Mouse (Mus musculus) urinary bladder, postnatal 25 days (tissue): ENCODE results near the gene Myo1c.

ENCODE experiments used
- DNase-seq: peaks from one replicate; pipeline ENCODE4 v3.0.0; 2022; ENCODE audit warnings: low spot score

Myo1c gene

GRCm38 (mm10) chr11:75650958-75651425 is 688 bp downstream of the Myo1c start:
- DNase-seq = no peak

- DNase-seq = peak; percentile 83
Measured at GRCm38 (mm10) chr11:75651426-75652221, 1.3 kb downstream of the Myo1c start.

- peak; percentile 36 for DNase-seq
Measured at GRCm38 (mm10) chr11:75652222-75652941, 2.1 kb downstream of the Myo1c start.

GRCm38 (mm10) chr11:75652942-75653684 is 2.8 kb downstream of the Myo1c start:
- DNase-seq = no peak

GRCm38 (mm10) chr11:75653781-75654470 is 3.6 kb downstream of the Myo1c start:
- peak; percentile 85 for DNase-seq

- no peak for DNase-seq
Measured at GRCm38 (mm10) chr11:75654471-75655390, 4.4 kb downstream of the Myo1c start.

GRCm38 (mm10) chr11:75655621-75656545 is 5.6 kb downstream of the Myo1c start:
- peak; percentile 75 for DNase-seq

GRCm38 (mm10) chr11:75656621-75657590 is 6.6 kb downstream of the Myo1c start:
- DNase-seq = no peak

GRCm38 (mm10) chr11:75657841-75658240 is 7.5 kb downstream of the Myo1c start:
- DNase-seq = no peak

- DNase-seq = no peak
Measured at GRCm38 (mm10) chr11:75658311-75658710, 8.0 kb downstream of the Myo1c start.

- DNase-seq = no peak
Measured at GRCm38 (mm10) chr11:75658996-75659750, 8.9 kb downstream of the Myo1c start.

- no peak for DNase-seq
Measured at GRCm38 (mm10) chr11:75660081-75660590, 9.8 kb downstream of the Myo1c start.

- DNase-seq = no peak
Measured at GRCm38 (mm10) chr11:75660941-75661800, 10.9 kb downstream of the Myo1c start.

GRCm38 (mm10) chr11:75662131-75662530 is 11.8 kb downstream of the Myo1c start:
- no peak for DNase-seq

- no peak for DNase-seq
Measured at GRCm38 (mm10) chr11:75666296-75666695, 16.0 kb downstream of the Myo1c start.

GRCm38 (mm10) chr11:75668621-75669020 is 18.3 kb downstream of the Myo1c start:
- DNase-seq = no peak
